Mouse (Mus musculus): ENCODE data around the gene Pglyrp2. TPM values are rescaled to one million over a fixed set of nuclear protein-coding genes. Genes with fewer than 3 reads are reported as not detected.

Pglyrp2 gene
- polyA plus RNA-seq (2015; fragmentation: Nextera tagmentation; extraction: Ambion mirVana) = 0.05 TPM in 1 of 2 replicates, not detected in the other

GRCm38 (mm10) chr17:32424034-32424433 is at the start of gene Pglyrp2:
TSS of gene Pglyrp2 (minus strand) at chr17:32424167.
- H3K36me3 ChIP-seq (ENCODE audit: insufficient read depth, low read length) = no peaks in the 10 kb centered on the region
- no peak within 1 kb of the TSS for H3K4me2 ChIP-seq (replicated peaks; ENCODE audit: low read depth, low read length)
- H3K27ac ChIP-seq (ENCODE audit: low read length) = no peak within 1 kb of the TSS
- no peak for ATAC-seq
- H3K4me1 ChIP-seq (ENCODE audit: insufficient read depth, low read depth, low read length) = no peaks in the 10 kb centered on the region
- H3K9me3 ChIP-seq (ENCODE audit: low read length) = no peaks in the 10 kb centered on the region
- TF ChIP-seq EP300 (IDR thresholded peaks at IDR 0.05) = no peak
- no peak within 1 kb of the TSS for H3K9ac ChIP-seq (replicated peaks; ENCODE audit: low read depth)
- H3K27me3 ChIP-seq (replicated peaks; ENCODE audit: insufficient read depth, low read length) = no peaks in the 10 kb centered on the region
- no peak for DNase-seq (ENCODE audit: low spot score)
- WGBS = 83% methylated on average over 2 of the region's 2 CpGs
- H3K4me3 ChIP-seq (ENCODE audit: low read depth, low read length) = no peak within 1 kb of the TSS

GRCm38 (mm10) chr17:32472176-32472575 is 48.2 kb upstream of the Pglyrp2 start:
- H3K4me1 ChIP-seq (ENCODE audit: insufficient read depth, low read depth, low read length) = no peaks in the 10 kb centered on the region
- no peak overlapping the region for H3K4me3 ChIP-seq (ENCODE audit: low read depth, low read length)
- no peaks in the 10 kb centered on the region for H3K36me3 ChIP-seq (ENCODE audit: insufficient read depth, low read length)
- DNase-seq (ENCODE audit: low spot score) = no peak
- no peaks in the 10 kb centered on the region for H3K9me3 ChIP-seq (ENCODE audit: low read length)
- ATAC-seq = no peak
- TF ChIP-seq CTCF (IDR thresholded peaks at IDR 0.05) = no peak
- TF ChIP-seq EP300 (IDR thresholded peaks at IDR 0.05) = no peak
- H3K4me2 ChIP-seq (replicated peaks; ENCODE audit: low read depth, low read length) = no peak overlapping the region
- no peak overlapping the region for H3K9ac ChIP-seq (replicated peaks; ENCODE audit: low read depth)
- H3K27me3 ChIP-seq (replicated peaks; ENCODE audit: insufficient read depth, low read length) = no peaks in the 10 kb centered on the region
- 48% methylated on average over 7 of the region's 7 CpGs for WGBS
- H3K27ac ChIP-seq (ENCODE audit: low read length) = no peak overlapping the region

- no peak for DNase-seq (ENCODE audit: low spot score)
- 77% methylated on average over 4 of the region's 4 CpGs for WGBS
- no peak overlapping the region for H3K27ac ChIP-seq (ENCODE audit: low read length)
Measured at GRCm38 (mm10) chr17:32470795-32471194, 46.8 kb upstream of the Pglyrp2 start.

DNA sequence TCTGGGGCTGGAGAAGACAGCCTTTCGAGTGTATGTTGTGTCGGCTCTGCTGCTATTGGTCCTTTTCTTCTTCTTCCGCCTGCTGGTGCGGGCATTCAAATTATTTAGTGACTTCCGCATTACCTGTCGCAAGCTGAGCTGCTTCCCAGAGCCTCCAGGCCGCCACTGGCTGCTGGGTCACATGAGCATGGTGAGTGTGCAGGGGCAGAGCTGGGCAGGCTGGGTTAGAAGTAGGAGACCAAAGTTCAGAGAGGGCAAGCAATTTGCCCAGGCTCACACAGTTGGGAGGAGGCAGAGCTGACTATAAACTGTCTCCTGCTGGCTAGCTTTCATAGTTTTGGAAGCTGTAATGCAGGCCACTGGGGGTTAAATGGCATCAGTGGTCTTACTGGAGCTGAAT is 44.5 kb upstream of the Pglyrp2 start:
- no peak overlapping the region for H3K27ac ChIP-seq (ENCODE audit: low read length)
- H3K9me3 ChIP-seq (ENCODE audit: low read length) = no peaks in the 10 kb centered on the region
- no peaks in the 10 kb centered on the region for H3K4me1 ChIP-seq (ENCODE audit: insufficient read depth, low read depth, low read length)
- 47% methylated on average over 7 of the region's 7 CpGs for WGBS
- H3K9ac ChIP-seq (replicated peaks; ENCODE audit: low read depth) = no peak overlapping the region
- no peaks in the 10 kb centered on the region for H3K36me3 ChIP-seq (ENCODE audit: insufficient read depth, low read length)
- ATAC-seq (no peak), DNase-seq (ENCODE audit: low spot score) (no peak)
- no peak overlapping the region for H3K4me3 ChIP-seq (ENCODE audit: low read depth, low read length)
- no peak overlapping the region for H3K4me2 ChIP-seq (replicated peaks; ENCODE audit: low read depth, low read length)
- TF ChIP-seq EP300 (IDR thresholded peaks at IDR 0.05) (no peak), CTCF (IDR thresholded peaks at IDR 0.05) (no peak)
- H3K27me3 ChIP-seq (replicated peaks; ENCODE audit: insufficient read depth, low read length) = no peaks in the 10 kb centered on the region

More at GRCm38 (mm10) chr17:32470795-32471194, 46.8 kb upstream of the Pglyrp2 start:
- Histone ChIP-seq H3K4me3 (ENCODE audit: low read depth, low read length) (no peak overlapping the region), H3K4me1 (ENCODE audit: insufficient read depth, low read depth, low read length) (no peaks in the 10 kb centered on the region), H3K9me3 (ENCODE audit: low read length) (no peaks in the 10 kb centered on the region), H3K4me2 (replicated peaks; ENCODE audit: low read depth, low read length) (no peak overlapping the region), H3K27me3 (replicated peaks; ENCODE audit: insufficient read depth, low read length) (no peaks in the 10 kb centered on the region), H3K36me3 (ENCODE audit: insufficient read depth, low read length) (no peaks in the 10 kb centered on the region), H3K9ac (replicated peaks; ENCODE audit: low read depth) (no peak overlapping the region)
- no peak for ATAC-seq
- no peak for TF ChIP-seq EP300 (IDR thresholded peaks at IDR 0.05)
- TF ChIP-seq CTCF (IDR thresholded peaks at IDR 0.05) = no peak

- no peak overlapping the region for H3K27ac ChIP-seq (ENCODE audit: low read length)
- 26% methylated on average over 2 of the region's 2 CpGs for WGBS
- no peak for DNase-seq (ENCODE audit: low spot score)
Measured at GRCm38 (mm10) chr17:32454997-32455396, 31.0 kb upstream of the Pglyrp2 start.

GRCm38 (mm10) chr17:32454188-32454587 is 30.2 kb upstream of the Pglyrp2 start:
- ATAC-seq = peak; percentile 93
- WGBS = 47% methylated on average over 4 of the region's 4 CpGs
- H3K27ac ChIP-seq (ENCODE audit: low read length) = no peak overlapping the region

More at GRCm38 (mm10) chr17:32454997-32455396, 31.0 kb upstream of the Pglyrp2 start:
- no peak overlapping the region for H3K9ac ChIP-seq (replicated peaks; ENCODE audit: low read depth)
- no peak for ATAC-seq
- no peaks in the 10 kb centered on the region for H3K9me3 ChIP-seq (ENCODE audit: low read length)
- no peak overlapping the region for H3K4me3 ChIP-seq (ENCODE audit: low read depth, low read length)
- no peak overlapping the region for H3K4me2 ChIP-seq (replicated peaks; ENCODE audit: low read depth, low read length)
- peaks cover 4% of the 10 kb centered on the region; the same call in 1 of the 2 replicates for H3K4me1 ChIP-seq (ENCODE audit: insufficient read depth, low read depth, low read length)
- peaks cover 4% of the 10 kb centered on the region; the same call in 1 of the 2 replicates for H3K27me3 ChIP-seq (replicated peaks; ENCODE audit: insufficient read depth, low read length)
- no peak for TF ChIP-seq EP300 (IDR thresholded peaks at IDR 0.05)
- no peak for TF ChIP-seq CTCF (IDR thresholded peaks at IDR 0.05)
- no peaks in the 10 kb centered on the region for H3K36me3 ChIP-seq (ENCODE audit: insufficient read depth, low read length)

More at GRCm38 (mm10) chr17:32454188-32454587, 30.2 kb upstream of the Pglyrp2 start:
- Histone ChIP-seq H3K4me3 (ENCODE audit: low read depth, low read length) (no peak overlapping the region), H3K36me3 (ENCODE audit: insufficient read depth, low read length) (no peaks in the 10 kb centered on the region), H3K4me1 (ENCODE audit: insufficient read depth, low read depth, low read length) (peaks cover 4% of the 10 kb centered on the region; the same call in 1 of the 2 replicates), H3K9me3 (ENCODE audit: low read length) (no peaks in the 10 kb centered on the region), H3K4me2 (replicated peaks; ENCODE audit: low read depth, low read length) (no peak overlapping the region), H3K9ac (replicated peaks; ENCODE audit: low read depth) (no peak overlapping the region), H3K27me3 (replicated peaks; ENCODE audit: insufficient read depth, low read length) (peaks cover 4% of the 10 kb centered on the region; the same call in 1 of the 2 replicates)
- TF ChIP-seq EP300 (IDR thresholded peaks at IDR 0.05) (no peak), CTCF (IDR thresholded peaks at IDR 0.05) (no peak)
- DNase-seq (ENCODE audit: low spot score) = peak; percentile 76
